Mouse (Mus musculus) urinary bladder, postnatal 25 days (tissue): ENCODE data around the gene Tacr1.
A peak's percentile ranks its signal among the peaks of the same experiment; 100 is the strongest.

Experiments
- DNase-seq: peaks from one replicate; pipeline ENCODE4 v3.0.0; 2022; ENCODE audit warnings: low spot score

Tacr1 gene

DNA sequence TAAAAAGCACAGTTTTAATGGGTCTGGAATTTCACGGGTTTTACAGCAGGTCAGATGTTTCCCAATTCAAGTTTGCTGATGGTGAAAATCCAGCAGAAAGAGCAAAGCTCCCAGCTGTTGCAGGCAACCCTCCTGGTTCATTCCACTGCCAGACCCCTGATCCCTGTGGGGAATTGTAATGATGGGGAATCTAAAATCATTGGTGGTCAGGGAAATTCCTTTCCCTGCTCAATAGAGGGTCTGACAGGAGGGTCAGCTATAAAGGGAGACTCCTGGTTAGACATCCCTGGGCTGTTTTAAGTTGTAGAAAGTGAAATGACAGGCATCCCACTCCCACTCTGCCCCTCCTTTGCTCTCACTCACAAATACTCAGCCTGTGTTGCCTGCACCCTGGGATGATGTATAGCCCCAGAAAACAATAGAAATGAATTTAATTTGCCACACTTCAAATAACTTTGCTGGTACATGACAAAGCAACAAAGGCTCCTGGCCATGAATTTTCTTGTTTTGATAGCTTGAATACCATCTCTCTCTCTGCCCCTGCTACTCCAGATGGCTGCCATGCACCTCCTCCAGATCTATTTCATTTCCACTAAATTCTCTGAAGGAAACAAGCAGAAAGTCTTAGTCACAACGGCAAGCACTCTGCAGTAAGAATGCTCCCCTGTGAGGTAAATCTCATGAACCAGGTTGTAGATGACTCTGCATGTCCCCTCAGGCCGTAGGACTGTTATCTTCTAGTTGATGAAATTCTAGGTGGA is 123.2 kb downstream of the Tacr1 start:
- DNase-seq = no peak

DNA sequence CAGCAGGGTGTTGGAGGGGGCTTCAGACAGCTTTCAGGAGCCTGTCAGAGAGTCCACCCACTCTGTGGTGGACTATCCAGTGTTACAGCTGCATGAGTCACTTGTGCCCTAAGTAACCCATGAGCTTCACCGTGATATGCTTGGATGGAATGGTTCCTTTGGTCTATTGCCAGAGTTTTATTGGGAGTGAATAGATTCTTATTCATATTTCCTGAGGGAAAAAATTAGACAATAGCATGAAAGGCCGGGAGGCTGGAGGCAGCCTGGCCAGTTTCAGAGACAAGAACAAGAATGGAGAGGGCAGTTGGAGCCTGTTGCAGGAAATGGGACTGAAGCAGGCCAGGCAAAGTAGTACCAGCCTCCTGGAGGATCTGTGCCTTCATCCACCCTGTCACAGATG is 126.5 kb downstream of the Tacr1 start:
- DNase-seq = no peak

DNA sequence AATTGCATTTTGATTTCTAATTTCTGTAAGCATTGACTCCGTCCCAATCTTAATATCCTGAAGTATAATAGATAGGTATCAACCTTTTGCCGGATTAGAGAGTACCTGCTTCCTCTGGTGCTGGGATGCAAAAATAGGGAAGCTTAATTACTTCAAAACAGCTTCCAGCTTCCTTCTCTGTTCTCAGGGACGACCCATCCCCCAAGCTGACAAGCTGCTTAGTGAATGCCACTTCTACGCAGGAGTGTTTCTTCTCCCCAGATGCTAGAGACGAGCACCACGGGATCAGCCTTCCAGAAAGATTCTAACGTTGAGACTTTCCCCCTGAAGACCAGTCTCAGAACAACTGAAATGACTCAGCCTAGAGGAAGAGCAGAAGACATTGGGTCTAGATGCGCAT is 134.5 kb downstream of the Tacr1 start:
- no peak for DNase-seq

DNA sequence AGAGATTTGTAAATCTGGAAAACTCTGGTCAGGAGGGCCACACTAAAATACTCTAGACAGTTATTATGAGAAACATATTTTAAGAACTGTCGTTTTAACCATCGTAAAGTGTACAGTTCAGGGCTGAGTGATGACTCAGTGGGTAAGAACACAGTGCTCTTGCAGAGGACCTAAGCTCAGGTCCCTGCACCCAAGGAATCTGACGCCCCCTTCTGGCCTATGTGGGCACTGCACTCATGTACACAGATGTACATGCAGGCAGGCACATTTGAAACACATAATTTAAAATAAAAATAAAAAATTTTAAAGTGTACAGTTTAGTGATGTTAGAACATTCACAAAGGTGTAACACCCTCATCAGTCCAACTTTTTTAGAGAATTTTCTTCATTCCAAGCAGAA is 147.1 kb downstream of the Tacr1 start:
- DNase-seq = no peak

DNA sequence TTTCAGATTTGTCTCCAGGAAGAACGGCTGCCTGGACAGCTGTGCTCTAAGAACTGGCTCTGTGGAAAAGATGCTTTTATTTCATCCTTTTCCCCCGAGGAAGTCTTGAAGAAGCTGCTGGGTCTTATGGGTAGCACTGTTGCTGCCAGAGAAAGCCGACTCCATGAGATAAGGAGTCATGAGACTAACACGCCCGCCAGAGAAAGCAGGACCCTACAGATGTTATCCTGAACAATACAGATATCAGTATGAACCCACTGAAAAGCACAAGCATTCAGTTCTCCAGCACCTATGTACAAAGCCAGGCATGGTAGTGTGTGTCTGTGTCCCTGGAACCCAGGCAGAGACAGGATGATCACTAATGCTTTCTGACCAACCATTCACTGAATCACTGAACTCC is 173.3 kb downstream of the Tacr1 start:
- no peak for DNase-seq

DNA sequence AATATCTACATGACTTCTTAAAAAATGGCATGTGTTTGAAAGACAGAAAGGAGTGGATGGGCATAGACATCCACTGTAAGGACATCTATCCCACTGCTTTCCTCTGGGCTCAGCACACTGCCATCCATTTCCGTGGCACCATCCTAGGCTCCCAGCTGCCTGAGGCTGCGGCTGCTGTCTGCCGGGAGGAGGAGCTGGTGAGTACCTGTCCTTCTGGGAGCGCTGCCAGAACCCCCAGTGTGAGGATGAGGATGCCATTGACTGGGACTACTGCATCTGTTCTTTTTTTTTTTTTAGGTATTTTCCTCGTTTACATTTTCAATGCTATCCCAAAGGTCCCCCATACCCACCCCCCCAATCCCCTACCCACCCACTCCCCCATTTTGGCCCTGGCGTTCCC is 183.3 kb downstream of the Tacr1 start:
- no peak for DNase-seq

DNA sequence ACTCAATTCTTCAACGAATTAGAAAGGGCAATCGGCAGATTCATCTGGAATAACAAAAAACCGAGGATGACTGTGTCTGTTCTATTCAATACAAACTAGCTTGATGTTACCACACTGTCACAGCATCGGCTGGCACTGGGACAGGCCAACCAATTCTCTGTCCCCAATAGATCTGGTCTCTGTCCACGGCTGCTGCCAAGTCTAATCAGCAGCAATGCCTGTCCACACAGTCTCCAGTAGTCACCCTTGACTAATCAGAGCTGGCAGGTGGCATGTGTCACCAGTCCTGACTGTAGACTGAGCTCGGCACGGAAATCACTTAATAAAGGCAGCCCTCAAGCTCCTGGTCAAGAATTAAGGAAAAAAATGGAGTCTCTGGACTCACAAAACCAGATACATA is 187.3 kb downstream of the Tacr1 start:
- DNase-seq = no peak

DNA sequence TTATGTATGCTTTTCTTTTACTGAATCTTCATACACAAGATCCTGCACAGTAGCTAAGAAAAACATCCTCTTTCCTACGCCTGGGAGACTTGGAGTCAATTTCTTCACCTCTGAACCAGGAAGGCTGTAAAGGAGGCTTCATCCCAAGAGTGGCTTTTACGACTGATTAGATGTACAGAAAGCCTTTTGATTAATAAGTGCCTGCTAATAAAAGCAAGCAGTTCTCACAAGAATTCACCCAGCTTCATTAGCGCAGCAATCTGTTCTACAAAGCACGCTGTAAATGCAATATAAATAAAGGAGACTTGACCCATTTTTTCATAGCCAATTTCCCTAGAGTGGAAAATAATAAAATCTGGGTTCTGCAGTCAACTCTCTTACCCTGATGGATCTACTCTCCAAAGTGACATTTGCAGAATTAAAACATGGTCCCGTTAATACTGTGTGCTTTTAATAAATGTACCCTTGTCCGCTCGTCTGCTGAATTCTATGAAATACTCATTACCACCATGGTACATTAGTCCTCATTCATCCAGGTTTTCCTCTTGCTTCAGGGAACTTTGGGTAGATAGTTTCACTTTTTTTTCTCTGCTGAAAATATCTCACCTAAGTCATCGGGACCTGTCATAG is 193.4 kb downstream of the Tacr1 start:
- no peak for DNase-seq

DNA sequence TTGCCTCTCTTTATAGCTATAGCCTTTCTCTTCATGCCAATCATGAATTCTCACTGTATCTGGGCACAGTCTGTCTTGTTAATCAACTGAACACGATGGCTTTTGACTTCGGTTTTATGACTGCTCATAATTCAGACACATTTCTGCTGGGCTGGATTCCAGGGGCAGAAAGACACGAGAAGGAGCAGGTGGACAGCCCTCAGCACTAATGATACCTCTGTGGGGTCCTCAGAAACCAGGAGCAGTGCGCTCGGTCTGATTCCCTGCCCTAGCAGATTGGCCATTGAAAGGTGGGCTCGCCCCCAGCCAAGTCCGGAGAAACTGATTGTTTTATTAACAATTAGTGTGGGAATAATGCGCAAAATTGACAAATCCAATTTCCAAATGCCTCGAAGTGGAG is 201.1 kb downstream of the Tacr1 start:
- DNase-seq = no peak

DNA sequence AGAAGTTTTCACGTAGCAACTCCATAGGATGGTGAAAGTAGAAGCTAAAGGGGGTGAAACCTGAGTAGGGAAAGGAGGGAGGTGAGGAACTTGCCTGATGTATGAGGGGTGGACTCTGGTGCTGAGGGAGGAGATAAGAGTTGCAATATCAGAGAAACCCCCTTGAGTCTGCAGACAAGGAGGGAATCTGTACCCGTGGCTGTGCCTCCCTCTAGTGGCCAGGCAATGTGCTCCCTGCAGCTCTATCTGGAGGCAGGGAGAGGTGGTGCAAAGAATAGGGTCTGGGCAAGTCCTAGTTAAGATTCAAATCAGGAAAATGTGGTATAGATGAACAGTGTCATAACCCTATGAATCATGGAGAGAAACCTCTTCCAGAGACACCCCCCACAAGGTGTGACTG is 201.5 kb downstream of the Tacr1 start:
- peak; percentile 21 for DNase-seq

DNA sequence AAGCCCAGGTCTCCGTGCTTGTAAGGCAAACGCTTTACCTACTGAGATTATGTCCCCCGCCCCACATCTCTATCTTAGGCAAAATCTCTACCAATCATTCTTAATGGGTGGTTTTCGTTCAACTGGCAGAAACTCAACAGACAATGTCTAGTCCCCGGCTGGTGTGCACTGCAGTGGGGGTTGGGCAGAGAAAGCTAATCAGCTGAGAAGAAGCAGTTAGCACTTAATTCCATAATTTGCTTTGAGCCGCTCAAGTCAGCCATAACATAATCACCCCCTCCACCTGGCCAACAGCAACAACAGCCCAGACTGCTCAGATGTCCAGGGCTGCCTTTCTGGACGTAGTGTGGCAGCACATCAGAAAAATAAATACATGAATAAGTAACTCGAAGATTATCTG is 202.7 kb downstream of the Tacr1 start:
- no peak for DNase-seq

DNA sequence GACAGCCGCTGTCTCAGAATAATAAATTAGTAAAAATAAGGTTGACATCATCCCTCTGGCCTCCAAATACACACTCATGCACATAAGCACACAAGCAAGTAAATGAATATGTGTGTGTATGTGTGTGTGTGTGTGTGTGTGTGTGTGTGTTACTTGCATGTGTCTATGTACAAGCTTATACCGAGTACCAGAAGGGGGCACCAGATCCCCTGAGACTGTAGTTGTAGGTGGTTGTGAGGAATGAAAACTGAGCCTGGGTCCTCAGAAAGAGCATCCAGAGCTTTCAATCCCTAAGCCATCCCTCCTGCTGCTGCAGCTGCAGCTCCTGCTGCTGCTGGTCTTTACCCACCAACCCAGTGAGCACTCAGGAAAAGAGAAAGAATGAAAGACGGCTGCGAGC is 206.6 kb downstream of the Tacr1 start:
- no peak for DNase-seq

DNA sequence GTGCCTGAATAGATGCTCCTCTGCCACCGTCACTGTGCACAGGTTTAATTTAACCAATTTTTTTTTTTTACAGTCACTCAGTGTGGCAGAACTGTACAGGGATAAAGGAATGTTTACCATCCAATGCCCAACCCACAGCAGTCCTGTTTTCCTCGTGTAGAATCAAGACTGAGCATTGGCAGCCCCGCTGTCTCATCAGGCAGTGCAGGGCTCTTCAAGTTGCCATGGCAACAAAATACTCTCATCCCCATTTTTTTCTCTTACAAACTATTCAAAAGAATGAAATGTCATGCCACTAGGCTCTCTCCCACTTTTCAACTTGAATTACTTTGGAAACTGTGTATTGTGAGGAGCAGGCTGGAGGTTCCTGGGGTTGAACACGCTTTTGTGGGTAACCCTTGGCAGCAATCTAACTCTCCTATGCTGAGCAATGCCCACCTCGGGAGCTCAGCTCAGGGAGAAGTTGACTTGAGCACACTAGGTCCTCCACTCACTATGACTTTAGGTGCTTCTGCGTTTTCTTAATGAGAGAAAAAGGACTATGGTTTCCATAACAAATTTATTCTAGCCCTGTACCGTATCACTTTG is 207.3 kb downstream of the Tacr1 start:
- no peak for DNase-seq
